Mouse (Mus musculus): ENCODE results near the gene Scrn2.
A peak's percentile ranks its signal among the peaks of the same experiment; 100 is the strongest.

Gene Scrn2

GRCm38 (mm10) chr11:97050944-97051586, 21.3 kb downstream of the Scrn2 start:
- no peak for DNase-seq (ENCODE audit: low spot score)

DNA sequence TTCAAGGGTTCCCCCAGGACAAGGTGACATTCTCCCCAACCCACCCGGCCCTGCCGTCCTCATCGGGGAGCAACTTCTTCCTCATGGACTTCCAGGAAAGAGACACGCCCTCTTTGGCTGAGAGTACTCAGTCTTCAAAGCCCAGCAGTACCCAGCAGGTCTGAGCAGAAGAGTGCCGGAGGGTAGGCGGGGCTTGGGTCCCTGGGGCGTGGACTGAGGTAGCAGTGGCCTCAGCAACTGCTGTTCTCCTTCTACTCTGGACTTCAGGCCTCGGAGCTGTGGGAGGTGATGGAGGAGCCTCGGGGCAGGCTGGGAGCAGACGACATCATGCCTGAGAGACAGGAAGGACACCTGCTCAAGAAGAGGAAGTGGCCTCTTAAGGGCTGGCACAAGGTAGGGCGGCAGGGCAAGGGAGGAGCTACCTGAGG, 22.5 kb downstream of the Scrn2 start:
- DNase-seq (ENCODE audit: low spot score) = peak; percentile 17

DNA sequence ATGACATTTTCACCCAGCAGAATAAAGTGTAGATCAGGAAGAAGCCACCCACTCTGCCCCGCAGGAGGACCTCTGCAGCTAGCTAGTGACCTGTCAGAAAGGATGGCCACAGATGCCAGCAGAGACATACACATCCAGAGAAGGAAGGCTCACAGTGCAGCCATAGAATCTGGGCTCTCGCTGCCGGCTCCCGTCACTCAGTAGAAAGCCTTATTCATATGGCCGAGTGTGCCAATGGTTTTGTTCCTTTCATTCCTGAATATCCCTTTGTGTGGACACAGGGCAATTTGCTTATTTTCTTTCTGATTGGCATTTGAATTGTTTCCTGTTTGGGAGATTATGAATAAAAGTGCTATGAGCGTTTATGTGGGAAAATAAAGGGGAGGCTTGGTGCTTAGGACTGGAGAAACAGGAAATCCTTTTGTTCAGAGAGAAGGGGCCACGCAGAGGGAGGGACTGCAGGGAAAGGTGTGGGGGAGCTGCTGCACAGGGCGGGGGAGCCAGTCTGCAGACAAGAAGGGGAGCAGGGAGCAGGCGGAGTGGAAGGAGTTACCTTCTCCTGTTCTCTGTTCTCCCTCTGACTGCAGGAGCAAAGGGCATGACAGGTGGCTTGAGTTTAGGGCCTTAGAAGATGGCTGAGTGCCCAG, 33.7 kb downstream of the Scrn2 start:
- DNase-seq (ENCODE audit: low spot score) = no peak

DNA sequence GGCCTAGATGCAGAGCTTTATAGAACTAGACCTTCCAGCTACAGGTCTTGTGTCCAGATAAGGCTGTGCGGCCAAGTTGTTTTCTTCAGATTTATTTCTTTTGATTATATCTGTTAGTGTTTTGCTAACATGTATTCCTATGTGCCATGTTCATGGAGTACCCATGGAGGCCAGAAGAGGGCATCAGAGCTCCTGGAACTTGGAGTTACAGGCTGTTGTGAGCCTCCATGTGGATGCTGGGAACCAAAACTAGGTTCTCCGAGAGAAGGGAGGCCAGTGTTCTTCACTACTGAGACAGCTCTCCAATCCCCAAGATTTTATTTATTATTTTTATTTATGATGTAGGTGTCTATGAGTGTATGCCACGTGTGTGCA, 34.2 kb downstream of the Scrn2 start:
- DNase-seq (ENCODE audit: low spot score) = no peak

DNA sequence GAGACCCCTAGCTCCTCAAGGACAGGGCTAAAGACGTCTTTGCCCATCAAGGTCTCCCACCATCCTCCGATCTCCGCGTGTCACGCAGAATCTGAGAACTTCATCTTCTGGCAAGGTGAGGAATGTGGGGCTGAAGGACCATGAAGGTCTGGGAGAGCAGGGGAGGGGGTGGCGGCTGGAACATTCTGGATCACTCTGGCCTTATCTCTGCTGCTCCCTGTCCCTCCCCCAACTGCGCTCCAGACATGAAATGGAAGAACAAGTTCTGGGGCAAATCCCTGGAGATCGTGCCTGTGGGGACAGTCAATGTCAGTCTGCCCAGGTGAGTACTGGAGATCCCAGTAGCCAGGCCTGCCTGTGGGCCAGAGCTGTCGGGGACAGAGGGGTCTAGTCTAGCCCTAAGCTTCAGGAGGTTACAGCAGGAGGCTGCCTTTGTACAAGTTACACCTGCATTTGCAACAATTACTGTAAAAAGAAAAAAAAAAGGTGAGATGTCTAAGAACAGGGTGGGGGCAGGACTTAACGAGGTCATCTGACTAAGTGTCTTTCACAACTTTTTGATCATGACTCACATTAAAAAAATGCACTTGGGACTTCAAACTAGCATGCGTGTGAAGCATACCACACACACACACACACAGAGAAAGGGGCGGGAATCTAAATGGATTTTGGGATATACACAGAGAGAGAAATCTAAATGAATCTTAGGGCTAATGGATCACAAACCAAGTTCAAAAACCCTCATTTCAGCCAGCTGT, 36.0 kb downstream of the Scrn2 start:
- no peak for DNase-seq (ENCODE audit: low spot score)

DNA sequence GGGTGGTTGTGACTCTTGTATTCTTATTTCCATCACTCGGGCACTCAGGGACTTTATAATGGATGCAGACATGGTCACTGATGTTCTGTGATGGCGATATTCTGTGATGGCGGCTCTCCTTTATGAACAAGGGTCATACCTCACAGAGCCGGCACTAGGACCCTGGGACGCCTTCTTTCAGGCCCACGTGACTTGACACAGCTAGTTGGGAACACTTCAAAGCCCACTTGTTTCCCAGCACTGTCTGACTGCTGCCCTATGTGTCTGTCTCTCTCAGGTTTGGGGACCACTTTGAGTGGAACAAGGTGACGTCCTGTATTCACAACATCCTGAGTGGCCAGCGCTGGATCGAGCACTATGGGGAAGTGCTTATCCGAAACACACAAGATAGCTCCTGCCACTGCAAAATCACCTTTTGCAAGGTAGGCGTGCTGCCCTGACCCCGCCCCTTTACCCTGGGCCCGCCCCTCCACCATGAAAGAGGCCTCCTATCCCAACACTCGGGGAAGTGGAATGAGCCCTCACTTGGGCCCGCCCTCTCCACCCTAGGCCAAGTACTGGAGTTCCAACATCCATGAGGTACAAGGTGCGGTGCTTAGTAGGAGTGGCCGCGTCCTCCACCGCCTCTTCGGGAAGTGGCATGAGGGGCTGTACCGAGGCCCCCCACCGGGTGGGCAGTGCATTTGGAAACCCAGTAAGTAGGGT, 37.1 kb downstream of the Scrn2 start:
- DNase-seq (ENCODE audit: low spot score) = no peak

DNA sequence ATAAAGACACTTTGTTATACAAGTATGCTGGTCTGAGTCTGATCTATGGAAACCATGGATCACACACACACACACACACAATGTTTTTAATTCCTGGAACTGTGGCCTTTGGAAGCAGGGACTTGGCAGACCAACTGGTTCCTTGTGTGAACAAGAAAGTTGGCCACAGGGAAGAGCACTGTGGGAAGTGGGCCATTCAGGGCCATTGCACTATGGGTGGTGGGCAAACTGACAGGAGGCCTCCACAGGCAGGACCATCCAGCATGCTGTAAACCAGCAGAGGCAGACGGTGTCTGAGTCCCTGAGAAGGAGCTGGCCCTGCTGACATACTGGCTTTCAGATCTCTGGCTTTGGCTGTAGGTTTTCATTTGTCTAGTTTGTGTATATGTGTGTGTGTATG, 39.6 kb downstream of the Scrn2 start:
- no peak for DNase-seq (ENCODE audit: low spot score)

DNA sequence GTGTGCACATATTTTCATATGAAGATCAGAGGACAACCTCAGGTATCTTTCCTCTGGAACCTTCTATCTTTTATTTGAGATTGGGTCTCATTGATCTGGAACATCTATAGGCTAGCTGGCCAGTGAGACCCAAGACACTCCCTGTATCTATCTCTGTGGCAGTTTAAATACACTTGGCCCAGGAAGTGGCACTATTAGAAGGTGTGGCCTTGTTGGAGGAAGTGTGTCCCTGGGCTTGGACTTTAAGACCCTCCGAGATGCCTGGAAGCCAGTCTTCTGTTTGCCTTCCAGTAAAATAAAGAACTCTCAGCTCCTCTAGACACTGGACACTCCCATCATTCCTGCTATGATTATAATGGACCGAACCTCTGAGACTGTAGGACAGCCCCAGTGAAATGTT, 40.0 kb downstream of the Scrn2 start:
- no peak for DNase-seq (ENCODE audit: low spot score)

- DNase-seq (ENCODE audit: low spot score) = no peak
Observed at GRCm38 (mm10) chr11:97071129-97071528, 41.4 kb downstream of the Scrn2 start.

DNA sequence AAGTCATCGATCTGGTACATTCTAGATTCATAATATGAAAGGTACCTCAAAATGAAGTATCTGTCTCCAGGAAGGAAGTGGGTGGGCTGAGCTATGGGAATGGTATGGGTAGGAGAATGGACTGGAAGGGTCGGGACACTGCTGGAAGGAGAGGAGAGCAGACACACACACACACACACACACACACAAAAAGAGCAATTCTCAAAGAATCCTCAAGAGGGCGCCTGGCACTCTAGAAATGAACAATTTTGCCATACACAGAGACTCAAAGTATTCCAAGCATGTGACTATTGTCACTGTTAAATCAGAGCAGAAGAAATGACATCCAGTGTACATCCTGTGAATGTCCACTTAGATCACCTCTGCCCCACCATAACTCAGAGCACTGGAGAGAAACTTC, 42.8 kb downstream of the Scrn2 start:
- no peak for DNase-seq (ENCODE audit: low spot score)

DNA sequence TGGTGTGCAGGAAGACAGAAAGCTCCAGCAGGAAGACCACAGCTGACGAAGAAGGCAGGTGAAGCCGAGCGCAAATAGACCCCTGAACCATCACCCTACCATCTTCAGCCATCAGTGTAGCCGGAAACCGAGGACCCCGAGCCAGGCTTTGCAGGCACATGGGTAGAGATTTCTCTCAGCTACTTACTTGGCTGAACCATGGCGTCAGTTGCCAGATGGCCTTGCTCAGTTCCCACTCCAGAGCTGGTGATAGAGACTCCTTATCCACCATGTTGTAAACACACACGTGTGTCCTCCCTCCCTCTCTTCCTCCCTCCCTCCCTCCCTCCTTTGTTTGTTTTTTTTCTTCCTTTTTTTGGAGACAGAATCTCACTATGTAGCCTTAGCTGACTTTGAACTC, 44.5 kb downstream of the Scrn2 start:
- no peak for DNase-seq (ENCODE audit: low spot score)

DNA sequence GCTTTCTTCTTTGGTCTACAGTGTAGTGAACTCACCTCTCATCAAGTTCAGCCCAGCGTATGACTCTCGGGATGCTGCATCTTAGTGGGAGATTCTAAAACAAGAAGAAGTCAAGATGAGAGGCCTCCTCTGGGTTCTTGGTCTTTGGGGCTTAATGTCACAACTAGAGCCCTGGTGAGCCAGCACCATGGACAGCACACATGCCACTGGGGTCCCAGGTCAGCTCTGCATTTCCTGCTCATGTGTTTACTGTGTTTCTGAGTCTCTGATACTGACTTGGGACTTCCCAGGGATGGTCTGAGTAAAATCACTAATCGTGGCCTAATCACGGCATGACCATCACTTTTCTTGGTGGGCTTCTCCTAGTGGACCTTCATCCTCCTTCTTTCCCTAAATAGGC, 49.0 kb downstream of the Scrn2 start:
- no peak for DNase-seq (ENCODE audit: low spot score)

DNA sequence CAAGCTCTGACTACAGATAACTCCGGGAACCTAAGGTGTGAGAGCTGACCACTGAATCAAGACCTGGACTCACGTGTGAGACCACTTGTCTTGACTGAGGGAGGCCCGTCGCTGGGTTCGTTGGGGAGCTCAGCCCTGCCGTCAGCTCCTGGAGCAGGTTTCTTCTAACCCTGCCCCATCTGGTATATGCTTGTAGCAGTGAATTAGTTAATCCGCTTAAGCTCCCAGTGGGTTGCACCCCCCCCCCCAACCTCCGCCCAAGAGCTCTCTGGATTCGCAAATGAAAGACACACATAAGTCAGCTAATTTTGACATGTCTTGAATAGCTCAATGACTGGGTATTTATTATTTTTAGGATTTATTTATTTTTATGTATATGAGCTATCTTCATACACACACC, 50.6 kb downstream of the Scrn2 start:
- no peak for DNase-seq (ENCODE audit: low spot score)

DNA sequence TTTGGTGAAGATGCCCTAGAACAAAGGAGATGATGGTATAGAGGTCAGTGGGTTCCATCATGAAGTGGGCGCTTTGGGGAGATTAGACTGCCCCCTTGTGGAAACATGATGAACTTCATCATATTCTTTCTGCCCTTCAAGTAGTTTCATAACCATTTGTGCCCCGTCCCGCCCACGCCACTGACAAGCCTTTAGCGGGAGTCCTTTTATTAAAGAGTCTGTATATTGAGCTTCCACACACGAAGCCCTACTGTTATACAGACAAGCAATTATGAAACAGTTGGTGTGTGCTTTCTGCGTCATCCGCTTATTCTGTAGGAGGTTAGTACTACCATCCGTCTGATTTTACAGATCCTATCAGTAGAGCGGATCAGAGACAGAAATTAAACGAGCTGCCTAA, 53.2 kb downstream of the Scrn2 start:
- peak; percentile 26 for DNase-seq (ENCODE audit: low spot score)

All from urinary bladder, postnatal 25 days (tissue).